ENCODE assay signal across 8 mouse cellular contexts in genomic region chr12:29882871-29883617, GRCm38 (mm10). TPM values are rescaled to one million over a fixed set of nuclear protein-coding genes. Genes with fewer than 3 reads are reported as not detected.
A peak's percentile ranks its signal among the peaks of the same experiment; 100 is the strongest.
DNase-seq lines count a peak whose midpoint lies in the region; ATAC-seq and TF ChIP-seq lines count a peak whose summit lies in the region.

No protein-coding gene starts in this region.

- no peak overlapping the region for H3K27ac ChIP-seq in MEL (ENCODE audit: control insufficient read depth, low read depth, low read length)
- no peak overlapping the region for H3K27ac ChIP-seq in embryonic fibroblast, embryonic 13.5 days (ENCODE audit: insufficient read depth, low read length)

- no peak for TF ChIP-seq EP300 in MEL (IDR thresholded peaks at IDR 0.05; ENCODE audit: low read depth in 1 of 2, low read length in 2 of 2)

- peak; percentile 13 for DNase-seq in MEL (ENCODE audit: low read depth, low spot score)
- DNase-seq in brain, adult 2 months (ENCODE audit: low read depth, low spot score) = peak; percentile 98
- DNase-seq in heart, postnatal 36 days = peak; percentile 65 to 74
- peak; percentile 84 to 92 for DNase-seq in layer of hippocampus, adult 18-20 months (ENCODE audit: low spot score in 2 of 2)
- DNase-seq in lung, postnatal 25 days (ENCODE audit: low spot score) = peak; percentile 32
- peak; percentile 78 for DNase-seq in right cerebral cortex, postnatal 14 days

- no peak overlapping the region for H3K9ac ChIP-seq in MEL (ENCODE audit: control insufficient read depth, low read depth, low read length, poor library complexity, severe bottlenecking)

- H3K4me1 ChIP-seq in MEL (ENCODE audit: control insufficient read depth in 1 of 2, insufficient read depth in 2 of 2, low read length in 2 of 2) = no peaks in the 10 kb centered on the region
- no peaks in the 10 kb centered on the region for H3K4me1 ChIP-seq in embryonic fibroblast, embryonic 13.5 days (ENCODE audit: control insufficient read depth, insufficient read depth, low read length)

- intact Hi-C loops in heart, postnatal 36 days (cut with DNase I) = loop anchor here (1.0 to 5.0 kb wide), 3 partner anchors 46 to 1296 kb away; no protein-coding TSS in a partner anchor

- no peaks in the 10 kb centered on the region for H3K27me3 ChIP-seq in MEL (ENCODE audit: control insufficient read depth in 1 of 2, insufficient read depth in 2 of 2, low read length in 2 of 2)

- TF ChIP-seq POLR2A in MEL (IDR thresholded peaks at IDR 0.05; ENCODE audit: control insufficient read depth in 1 of 2, insufficient read depth in 1 of 2, low read depth in 1 of 2, low read length in 2 of 2, poor library complexity in 1 of 2) = no peak
- TF ChIP-seq POLR2A in embryonic fibroblast, embryonic 13.5 days (IDR thresholded peaks at IDR 0.05; ENCODE audit: low read depth, low read length) = no peak

- no peaks in the 10 kb centered on the region for H3K9me3 ChIP-seq in MEL (replicated peaks; ENCODE audit: insufficient read depth, low read length)

- no peaks in the 10 kb centered on the region for H3K36me3 ChIP-seq in MEL (ENCODE audit: control insufficient read depth in 1 of 2, insufficient read depth in 2 of 2, low read length in 2 of 2)

- H3K4me3 ChIP-seq in MEL (ENCODE audit: control insufficient read depth in 1 of 2, insufficient read depth in 1 of 2, low read depth in 2 of 2, low read length in 2 of 2) = no peak overlapping the region
- no peak overlapping the region for H3K4me3 ChIP-seq in embryonic fibroblast, embryonic 13.5 days (ENCODE audit: insufficient read depth, low read length)

- TF ChIP-seq CTCF in MEL (IDR thresholded peaks at IDR 0.05 in 2 of 3, conservative IDR thresholded peaks at IDR 0.05 in 1 of 3; ENCODE audit: control insufficient read depth in 1 of 3, insufficient read depth in 1 of 3, low read depth in 2 of 3, low read length in 3 of 3, poor library complexity in 1 of 3, severe bottlenecking in 1 of 3) = peak in 2 of 3 experiments; percentile 53 to 76; a peak in 5 of 6 replicates
- TF ChIP-seq CTCF in embryonic fibroblast, embryonic 13.5 days (IDR thresholded peaks at IDR 0.05; ENCODE audit: borderline replicate concordance, insufficient read depth, low read length) = peak; percentile 89

- peak; percentile 59 for TF ChIP-seq RAD21 in MEL (IDR thresholded peaks at IDR 0.05; ENCODE audit: low read depth, low read length)

- no peak for ATAC-seq in megakaryocyte progenitor cell, adult 5-6 weeks (replicated peaks; ENCODE audit: poor library complexity)

- no peaks in the 10 kb centered on the region for H3K79me2 ChIP-seq in MEL (ENCODE audit: control insufficient read depth, insufficient read depth, low read length, poor library complexity)

TF ChIP-seq in MEL, 35 proteins besides CTCF, POLR2A, EP300 and RAD21:
- TF ChIP-seq RCOR1 (IDR thresholded peaks at IDR 0.05; ENCODE audit: low read depth, low read length) (no peak), GATA1 (IDR thresholded peaks at IDR 0.05; ENCODE audit: low read depth, low read length) (no peak), SMC3 (IDR thresholded peaks at IDR 0.05; ENCODE audit: low read depth, low read length) (peak; percentile 59), ZC3H11A (IDR thresholded peaks at IDR 0.05; ENCODE audit: low read depth, low read length) (peak; percentile 45)

RNA-seq across cellular contexts. Expression of gene Pxdn, which starts 54.4 kb away (rescaled TPM):
- total RNA-seq in MEL (2012; rRNA removed) = not detected in 2 replicates
- polyA plus RNA-seq in MEL (2012; ENCODE audit: insufficient read depth in 1 of 2, insufficient read length in 2 of 2, low read depth in 1 of 2, low replicate concordance in 2 of 2, missing spikeins in 1 of 2) = not detected
- 167 and 198 TPM in 2 replicates for polyA plus RNA-seq in embryonic fibroblast, embryonic 13.5 days (2011; ENCODE audit: insufficient read length, low read depth, missing spikeins)
- 10 to 100 TPM; 51.7 to 54.5 TPM for total RNA-seq in heart, postnatal 36 days (2021)
- 10 to 100 TPM; 63.4 to 68.9 TPM for total RNA-seq in layer of hippocampus, adult 18-20 months (2021)
- total RNA-seq in megakaryocyte progenitor cell, adult 5-6 weeks (2015) = not detected in 2 replicates
- total RNA-seq in megakaryocyte progenitor cell, adult 5-6 weeks (2017) = not detected in 2 replicates

Comparison
In these comparisons a context has a peak if more than half of its experiments do, and no peak if none do; other contexts are left out.
1. DNase-seq: peak in every context shown above with its lines; median percentile 98 in brain, adult 2 months; 88 in layer of hippocampus, adult 18-20 months; 78 in right cerebral cortex, postnatal 14 days; 70 in heart, postnatal 36 days; 32 in lung, postnatal 25 days; 13 in MEL.
2. RNA of gene Pxdn, which starts 54.4 kb away (total RNA-seq): 63.4 to 68.9 TPM in layer of hippocampus, adult 18-20 months and 51.7 to 54.5 TPM in heart, postnatal 36 days; not detected in MEL and not detected in megakaryocyte progenitor cell, adult 5-6 weeks; every median in the first group is over 10 times any median in the second.